Mouse (Mus musculus) kidney, embryonic 16.5 days (tissue): ENCODE measurements around the gene Phospho1. TPM values are rescaled to one million over a fixed set of nuclear protein-coding genes. Genes with fewer than 3 reads are reported as not detected.
"Not testable (repeated sequence)": the region's sequence is repeated elsewhere in the genome, so short reads cannot be mapped to it uniquely, and the experiment has no call there.

Source experiments
- ATAC-seq: fragments of 200-750 bp; cut with Nextera tagmentation; 2 replicates; pipeline ENCODE4 v1.8.0; 2017; ENCODE audit warnings: moderate TSS enrichment; ENCODE audit not compliant: low FRiP score, low TSS enrichment
- H3K27ac ChIP-seq: fragments of 300-500 bp; sonication (generic); 2 replicates; pipeline ENCODE4 v1.5.1; 2014; ENCODE audit warnings: low read length
- H3K27me3 ChIP-seq: fragments of 300-500 bp; sonication (generic); 2 replicates; pipeline ENCODE4 v1.6.1; 2014; ENCODE audit warnings: low read length, control low read depth, mixed read lengths; ENCODE audit not compliant: insufficient read depth
- H3K36me3 ChIP-seq: fragments of 300-500 bp; sonication (generic); 2 replicates; pipeline ENCODE4 v1.6.1; 2014; ENCODE audit warnings: low read length, control low read depth, mixed read lengths; ENCODE audit not compliant: insufficient read depth
- H3K4me1 ChIP-seq: fragments of 300-500 bp; sonication (generic); 2 replicates; pipeline ENCODE4 v1.6.1; 2014; ENCODE audit warnings: low read length, control low read depth, mixed read lengths; ENCODE audit not compliant: insufficient read depth
- H3K4me2 ChIP-seq: fragments of 300-500 bp; sonication (generic); replicated peaks from 2 replicates; pipeline ENCODE4 v1.6.1; 2014; ENCODE audit warnings: low read depth, low read length
- H3K4me3 ChIP-seq: fragments of 300-500 bp; sonication (generic); 2 replicates; pipeline ENCODE4 v1.5.1; 2014; ENCODE audit warnings: mild to moderate bottlenecking, low read length
- H3K9ac ChIP-seq: fragments of 300-500 bp; sonication (generic); replicated peaks from 2 replicates; pipeline ENCODE4 v1.6.1; 2014; ENCODE audit warnings: low read length
- H3K9me3 ChIP-seq: fragments of 300-500 bp; sonication (generic); 2 replicates; pipeline ENCODE4 v1.6.1; 2016; ENCODE audit warnings: low read length, control low read depth
- WGBS: fragments of 180-500 bp; shearing (Covaris S2); extraction: QIAGEN DNeasy Blood & Tissue Kit; methylation state at CpG from one replicate; pipeline ENCODE4 v1.1.7; 2014; 5-methylcytosine and 5-hydroxymethylcytosine counted together
- polyA plus RNA-seq: library from polyadenylated mRNA; unstranded; fragments of >200 nt; fragmentation: Nextera tagmentation; extraction: Ambion mirVana; gene quantifications from 2 replicates; pipeline ENCODE4 v1.2.1, GENCODE M21; 2015

Gene Phospho1
- polyA plus RNA-seq, 1 experiment from 2014 or later = not detected

DNA sequence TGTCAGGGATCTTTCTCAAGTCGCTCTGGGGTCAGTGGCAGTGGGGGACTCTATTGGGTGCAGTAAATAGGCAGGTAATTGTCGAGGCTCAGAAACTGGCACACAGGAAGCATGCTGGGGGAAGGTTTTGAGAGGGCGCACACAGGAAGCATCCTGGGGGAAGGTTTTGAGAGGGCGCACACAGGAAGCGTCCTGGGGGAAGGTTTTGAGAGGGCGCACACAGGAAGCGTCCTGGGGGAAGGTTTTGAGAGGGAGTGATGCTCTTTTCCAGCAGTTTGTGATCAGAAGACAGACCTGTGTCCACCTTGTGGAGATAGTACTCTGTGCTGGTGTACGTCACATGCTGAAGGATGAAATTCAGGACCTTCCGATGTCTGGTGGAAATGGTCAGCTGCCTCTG, 51.5 kb downstream of the Phospho1 start:
- ATAC-seq = no peak
- Histone ChIP-seq H3K4me2 (no peak overlapping the region; the same call in 1 of the 2 replicates), H3K4me3 (no peak overlapping the region), H3K9me3 (no peaks in the 10 kb centered on the region), H3K36me3 (no peaks in the 10 kb centered on the region), H3K4me1 (no peaks in the 10 kb centered on the region), H3K27ac (no peak overlapping the region), H3K27me3 (no peaks in the 10 kb centered on the region), H3K9ac (no peak overlapping the region)
- WGBS = 31% methylated on average over 9 of the region's 9 CpGs

DNA sequence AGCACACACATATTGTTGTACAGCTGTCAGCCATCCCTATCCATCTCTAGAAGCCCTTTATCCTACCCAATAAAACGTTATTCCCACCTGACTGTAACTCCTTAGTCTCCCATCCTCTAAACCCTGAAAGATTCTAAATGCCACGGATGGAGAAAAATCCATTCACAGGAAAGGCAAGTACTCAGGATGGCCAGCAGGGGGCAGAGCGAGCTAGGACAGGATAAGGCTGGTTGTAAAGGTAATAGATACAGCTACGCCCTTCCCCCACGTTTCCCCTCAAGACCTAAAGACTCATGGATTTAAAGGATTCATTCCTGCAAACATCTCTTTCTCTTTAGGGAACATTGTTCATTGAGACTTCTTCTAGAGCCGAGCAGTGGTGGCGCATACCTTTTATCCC, 52.0 kb downstream of the Phospho1 start:
- H3K27me3 ChIP-seq = no peaks in the 10 kb centered on the region
- 20% methylated on average over 7 of the region's 7 CpGs for WGBS

DNA sequence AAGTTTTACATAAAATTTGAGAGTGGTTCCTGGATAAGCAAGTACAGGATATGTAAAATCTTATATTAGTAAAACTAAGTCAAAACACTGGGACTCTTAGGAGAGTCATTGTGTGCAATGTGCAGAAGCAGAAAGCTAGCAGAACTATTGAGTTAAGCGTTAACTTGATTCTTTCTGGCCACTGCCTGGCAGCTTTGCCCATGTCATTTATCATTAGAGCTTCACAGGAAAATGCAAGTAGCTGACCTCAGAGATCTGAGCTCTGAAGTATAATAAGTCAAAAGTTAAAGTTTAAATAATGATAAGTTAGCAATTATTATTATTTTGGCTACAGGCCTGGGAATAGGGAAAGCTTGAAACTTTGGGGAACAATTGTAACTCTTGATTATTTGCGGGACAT, 55.6 kb downstream of the Phospho1 start:
- ATAC-seq, H3K4me1 ChIP-seq, H3K36me3 ChIP-seq, H3K9me3 ChIP-seq, H3K27ac ChIP-seq, H3K4me3 ChIP-seq, H3K4me2 ChIP-seq, H3K27me3 ChIP-seq, H3K9ac ChIP-seq: not testable (repeated sequence)
- WGBS = 70% methylated on average over 2 of the region's 2 CpGs

More for the DNA sequence above, 52.0 kb downstream of the Phospho1 start:
- no peak for ATAC-seq
- H3K4me2 ChIP-seq = no peak overlapping the region; the same call in 1 of the 2 replicates
- H3K36me3 ChIP-seq = no peaks in the 10 kb centered on the region
- H3K4me1 ChIP-seq = no peaks in the 10 kb centered on the region
- H3K4me3 ChIP-seq = no peak overlapping the region
- no peak overlapping the region for H3K9ac ChIP-seq
- H3K9me3 ChIP-seq = no peaks in the 10 kb centered on the region
- no peak overlapping the region for H3K27ac ChIP-seq

Other genes with a start within 250 kb of the Phospho1 start
- gene Ngfr, start 236.8 kb upstream of the Phospho1 start, polyA plus RNA-seq = 29.7 and 29.9 TPM in 2 replicates
- gene Phb, start 157.5 kb upstream of the Phospho1 start, polyA plus RNA-seq = 258 and 288 TPM in 2 replicates
- 22.6 and 24.0 TPM in 2 replicates for gene Zfp652, start 111.8 kb upstream of the Phospho1 start, polyA plus RNA-seq
- 1.1 and 1.8 TPM in 2 replicates for gene B130006D01Rik, start 100.9 kb upstream of the Phospho1 start, polyA plus RNA-seq
- gene Gngt2, start 12.7 kb downstream of the Phospho1 start, polyA plus RNA-seq = 21.0 and 24.2 TPM in 2 replicates
- 11.7 and 14.1 TPM in 2 replicates for gene Abi3, start 18.0 kb downstream of the Phospho1 start, polyA plus RNA-seq
- 1.4 and 1.9 TPM in 2 replicates for gene B4galnt2, start 90.4 kb downstream of the Phospho1 start, polyA plus RNA-seq
- 57.2 and 62.5 TPM in 2 replicates for gene Igf2bp1, start 181.4 kb downstream of the Phospho1 start, polyA plus RNA-seq
- not detected in 2 replicates for gene Gip, start 200.0 kb downstream of the Phospho1 start, polyA plus RNA-seq
- gene Snf8, start 210.4 kb downstream of the Phospho1 start, polyA plus RNA-seq = 93.1 and 96.0 TPM in 2 replicates
- gene Ube2z, start 240.9 kb downstream of the Phospho1 start, polyA plus RNA-seq = 38.7 and 42.0 TPM in 2 replicates